Mouse (Mus musculus) left cerebral cortex, adult 18-20 months (tissue): Measurements from ENCODE around the gene Gm21854. TPM values are rescaled to one million over a fixed set of nuclear protein-coding genes. Genes with fewer than 3 reads are reported as not detected.
"Not testable (repeated sequence)": the region's sequence is repeated elsewhere in the genome, so short reads cannot be mapped to it uniquely, and the experiment has no call there.

ENCODE experiments used
- DNase-seq, 2 experiments: peaks; one replicate each; pipeline ENCODE4 v3.0.0; 2021 to 2022; ENCODE audit warnings: low spot score in 2 of 2, mixed read lengths in 1 of 2
- long read RNA-seq, 2 experiments: library from polyadenylated mRNA; stranded (forward); transcript quantifications; one replicate each; pipeline ENCODE4 v2.0.0; 2021
- total RNA-seq, 2 experiments: library from RNA; stranded (reverse); gene quantifications; 2 replicates each; pipeline ENCODE4 v1.2.3; 2021

Gm21854 gene
- total RNA-seq = not detected
- long read RNA-seq, experiment 1 = 0 reads
- long read RNA-seq, experiment 2 = 0 reads

GRCm38 (mm10) chrY:5656686-5657085 is at the start of gene Gm21854:
Gene Gm21854, plus strand, starts transcription at chrY:5656986.
- DNase-seq = not testable (repeated sequence)

Other genes starting within 250 kb of the Gm21854 start
- not detected for gene Gm20914, start 69.0 kb downstream of the Gm21854 start, total RNA-seq
- not detected for gene Gm28171, start 136.4 kb downstream of the Gm21854 start, total RNA-seq